ENCODE assay signal across 15 mouse cellular contexts in genomic region chr2:70177709-70178030, GRCm38 (mm10).
DNase-seq lines count a peak whose midpoint lies in the region; ATAC-seq and TF ChIP-seq lines count a peak whose summit lies in the region.
"Had no signal": no experiment of that assay in that cellular context is flagged by ENCODE, and none has a peak within 500 bp of the region (broad histone marks: within the 10 kb centered on the region; RNA-seq: fewer than 3 reads in every experiment).

No protein-coding gene starts in this region.

- 0 out of 2 replicates have a peak, but pooled peaks cover 5% of the 10 kb centered on the region for H3K9me3 ChIP-seq in midbrain, embryonic 10.5 days (replicated peaks)
- no peaks in the 10 kb centered on the region for H3K9me3 ChIP-seq in midbrain, embryonic 11.5 days (ENCODE audit: control insufficient read depth, low read length)
- no peaks in the 10 kb centered on the region for H3K9me3 ChIP-seq in forebrain, embryonic 15.5 days
- H3K9me3 ChIP-seq in hindbrain, postnatal 0 days (ENCODE audit: low read length): no peaks in the 10 kb centered on the region
- no peaks in the 10 kb centered on the region for H3K9me3 ChIP-seq in neural tube, embryonic 15.5 days (replicated peaks)
- H3K9me3 ChIP-seq: G1E; limb, embryonic 15.5 days; megakaryocyte, embryonic 14.5 days had no signal

- peaks cover 15% of the 10 kb centered on the region for H3K27me3 ChIP-seq in midbrain, embryonic 10.5 days (ENCODE audit: low read depth, poor library complexity, severe bottlenecking)
- H3K27me3 ChIP-seq in midbrain, embryonic 11.5 days (ENCODE audit: control insufficient read depth, insufficient read depth, low read length): no peaks in the 10 kb centered on the region
- no peaks in the 10 kb centered on the region for H3K27me3 ChIP-seq in forebrain, embryonic 15.5 days
- no peaks in the 10 kb centered on the region for H3K27me3 ChIP-seq in hindbrain, postnatal 0 days (ENCODE audit: insufficient read depth, low read length)
- H3K27me3 ChIP-seq in neural tube, embryonic 15.5 days (replicated peaks): no peaks in the 10 kb centered on the region
- H3K27me3 ChIP-seq: limb, embryonic 15.5 days; megakaryocyte, embryonic 14.5 days had no signal

- ATAC-seq in midbrain, embryonic 11.5 days (ENCODE audit: low FRiP score): no peak
- peak; percentile 45; the same call in 1 of the 2 replicates for ATAC-seq in forebrain, embryonic 15.5 days (replicated peaks)
- ATAC-seq in hindbrain, postnatal 0 days: 0 out of 2 replicates have a peak, but pooled peaks have one; percentile 24
- ATAC-seq in neural tube, embryonic 15.5 days (ENCODE audit: low FRiP score): peak; percentile 65; the same call in 1 of the 2 replicates

- 0 out of 2 replicates have a peak overlapping the region, but pooled peaks have one; percentile 53 for H3K27ac ChIP-seq in midbrain, embryonic 10.5 days (replicated peaks)
- H3K27ac ChIP-seq in midbrain, embryonic 11.5 days (ENCODE audit: low read depth, low read length): no peak overlapping the region; the same call in 1 of the 2 replicates
- H3K27ac ChIP-seq in forebrain, embryonic 15.5 days (replicated peaks): peak overlapping the region; percentile 73
- peak overlapping the region; percentile 66; the same call in 1 of the 2 replicates for H3K27ac ChIP-seq in hindbrain, postnatal 0 days
- H3K27ac ChIP-seq in neural tube, embryonic 15.5 days (replicated peaks): peak overlapping the region; percentile 79
- H3K27ac ChIP-seq: limb, embryonic 15.5 days had no signal

- no peak overlapping the region for H3K4me3 ChIP-seq in midbrain, embryonic 10.5 days
- H3K4me3 ChIP-seq in midbrain, embryonic 11.5 days (ENCODE audit: low read depth, low read length): no peak overlapping the region
- no peak overlapping the region for H3K4me3 ChIP-seq in forebrain, embryonic 15.5 days
- no peak overlapping the region for H3K4me3 ChIP-seq in hindbrain, postnatal 0 days (ENCODE audit: low read length)
- H3K4me3 ChIP-seq in neural tube, embryonic 15.5 days (replicated peaks): no peak overlapping the region
- H3K4me3 ChIP-seq: limb, embryonic 15.5 days; megakaryocyte, embryonic 14.5 days had no signal

- H3K36me3 ChIP-seq in midbrain, embryonic 10.5 days: no peaks in the 10 kb centered on the region
- no peaks in the 10 kb centered on the region for H3K36me3 ChIP-seq in midbrain, embryonic 11.5 days (ENCODE audit: control insufficient read depth, insufficient read depth, low read length)
- no peaks in the 10 kb centered on the region for H3K36me3 ChIP-seq in forebrain, embryonic 15.5 days
- H3K36me3 ChIP-seq in hindbrain, postnatal 0 days (ENCODE audit: insufficient read depth, low read length): no peaks in the 10 kb centered on the region
- no peaks in the 10 kb centered on the region for H3K36me3 ChIP-seq in neural tube, embryonic 15.5 days
- H3K36me3 ChIP-seq: G1E; limb, embryonic 15.5 days had no signal

- no peak for DNase-seq in midbrain, embryonic 10.5 days (ENCODE audit: low spot score)
- DNase-seq in midbrain, embryonic 11.5 days (ENCODE audit: low spot score, missing footprints): no peak
- DNase-seq in hindbrain, postnatal 0 days (ENCODE audit: low spot score): no peak
- no peak for DNase-seq in urinary bladder, postnatal 14 days (ENCODE audit: low spot score)
- DNase-seq in adrenal gland, postnatal 36 days: no peak
- no peak for DNase-seq in thymus, postnatal 25 days
- DNase-seq: adrenal gland, postnatal 14 days; heart, postnatal 14 days; kidney, adult 18-20 months; lung, embryonic 14.5 days had no signal

- H3K4me1 ChIP-seq in midbrain, embryonic 10.5 days: peaks cover 35% of the 10 kb centered on the region
- peaks cover 17% of the 10 kb centered on the region for H3K4me1 ChIP-seq in midbrain, embryonic 11.5 days (ENCODE audit: control insufficient read depth, insufficient read depth, low read length)
- peaks cover 16% of the 10 kb centered on the region for H3K4me1 ChIP-seq in forebrain, embryonic 15.5 days
- peaks cover 12% of the 10 kb centered on the region; the same call in 1 of the 2 replicates for H3K4me1 ChIP-seq in hindbrain, postnatal 0 days (ENCODE audit: insufficient read depth, low read length)
- H3K4me1 ChIP-seq in neural tube, embryonic 15.5 days: peaks cover 21% of the 10 kb centered on the region
- H3K4me1 ChIP-seq: limb, embryonic 15.5 days; megakaryocyte, embryonic 14.5 days had no signal

- no peak for TF ChIP-seq CTCF in hindbrain, postnatal 0 days (IDR thresholded peaks at IDR 0.05; ENCODE audit: low read depth)

- no peak overlapping the region for H3K9ac ChIP-seq in midbrain, embryonic 11.5 days (ENCODE audit: low read length)
- H3K9ac ChIP-seq in forebrain, embryonic 15.5 days (replicated peaks): no peak overlapping the region
- H3K9ac ChIP-seq in hindbrain, postnatal 0 days (replicated peaks; ENCODE audit: low read length): no peak overlapping the region
- H3K9ac ChIP-seq in neural tube, embryonic 15.5 days (replicated peaks): no peak overlapping the region
- H3K9ac ChIP-seq: limb, embryonic 15.5 days; lung, embryonic 14.5 days had no signal

- H3K4me2 ChIP-seq in midbrain, embryonic 11.5 days: no peak overlapping the region
- H3K4me2 ChIP-seq in forebrain, embryonic 15.5 days (replicated peaks): no peak overlapping the region
- H3K4me2 ChIP-seq in hindbrain, postnatal 0 days (ENCODE audit: low read depth, low read length): no peak overlapping the region
- H3K4me2 ChIP-seq in neural tube, embryonic 15.5 days: no peak overlapping the region
- H3K4me2 ChIP-seq: limb, embryonic 15.5 days; lung, embryonic 14.5 days had no signal

- whole genome bisulfite sequencing in midbrain, embryonic 10.5 days: 48% methylated on average over 5 of the region's 5 CpGs
- WGBS in midbrain, embryonic 11.5 days: 45% methylated on average over 5 of the region's 5 CpGs
- 23% methylated on average over 5 of the region's 5 CpGs for WGBS in forebrain, embryonic 15.5 days
- 25% methylated on average over 5 of the region's 5 CpGs for WGBS in hindbrain, postnatal 0 days
- 12% methylated on average over 5 of the region's 5 CpGs for WGBS in neural tube, embryonic 15.5 days
